Comparison of ENCODE assay signal across 8 mouse cellular contexts in genomic region chr6:72900952-72901351, GRCm38 (mm10). TPM values are rescaled to one million over a fixed set of nuclear protein-coding genes. Genes with fewer than 3 reads are reported as not detected.
DNase-seq lines count a peak whose midpoint lies in the region; ATAC-seq and TF ChIP-seq lines count a peak whose summit lies in the region.

No protein-coding gene starts in this region.

- peak overlapping the region; percentile 99 for H3K27ac ChIP-seq in lung, embryonic 15.5 days
- H3K27ac ChIP-seq in embryonic facial prominence, embryonic 11.5 days (replicated peaks; ENCODE audit: low read depth, low read length), result no peak overlapping the region
- H3K27ac ChIP-seq in intestine, embryonic 16.5 days (ENCODE audit: low read length), result peak overlapping the region; percentile 100
- H3K27ac ChIP-seq in neural tube, embryonic 15.5 days (replicated peaks), result peak overlapping the region; percentile 96
- H3K27ac ChIP-seq in thymus, adult 2 months (ENCODE audit: control insufficient read depth, insufficient read depth, low read length), result no peak overlapping the region

- peak overlapping the region; percentile 94 for H3K4me3 ChIP-seq in lung, embryonic 15.5 days
- peak overlapping the region; percentile 92; the same call in 1 of the 2 replicates for H3K4me3 ChIP-seq in embryonic facial prominence, embryonic 11.5 days (ENCODE audit: low read depth, low read length)
- peak overlapping the region; percentile 98 for H3K4me3 ChIP-seq in intestine, embryonic 16.5 days (ENCODE audit: low read length)
- H3K4me3 ChIP-seq in neural tube, embryonic 15.5 days (replicated peaks), result peak overlapping the region; percentile 90
- H3K4me3 ChIP-seq in thymus, adult 2 months (ENCODE audit: control insufficient read depth, insufficient read depth, low read length), result no peak overlapping the region

- no peak for ATAC-seq in lung, embryonic 15.5 days (ENCODE audit: borderline replicate concordance, extremely low read depth, low FRiP score, low TSS enrichment)
- ATAC-seq in embryonic facial prominence, embryonic 11.5 days (replicated peaks; ENCODE audit: insufficient number of reproducible peaks, low FRiP score, low TSS enrichment, low read depth), result no peak
- ATAC-seq in intestine, embryonic 16.5 days, result no peak
- no peak for ATAC-seq in neural tube, embryonic 15.5 days (ENCODE audit: low FRiP score)

- TF ChIP-seq CTCF in thymus, adult 2 months (IDR thresholded peaks at IDR 0.05; ENCODE audit: borderline replicate concordance, control insufficient read depth, extremely low read depth, insufficient read depth, low read length, poor library complexity), result no peak

- TF ChIP-seq POLR2A in thymus, adult 2 months (IDR thresholded peaks at IDR 0.05; ENCODE audit: control insufficient read depth, extremely low read depth, insufficient read depth, low read length, poor library complexity), result no peak

- H3K9ac ChIP-seq in lung, embryonic 15.5 days, result peak overlapping the region; percentile 99; the same call in 1 of the 2 replicates
- H3K9ac ChIP-seq in embryonic facial prominence, embryonic 11.5 days (replicated peaks; ENCODE audit: low read length), result no peak overlapping the region; the same call in none of the 2 replicates
- H3K9ac ChIP-seq in intestine, embryonic 16.5 days (ENCODE audit: low read depth, low read length), result peak overlapping the region; percentile 99; the same call in 1 of the 2 replicates
- peak overlapping the region; percentile 95; the same call in 1 of the 2 replicates for H3K9ac ChIP-seq in neural tube, embryonic 15.5 days (replicated peaks)

- no peaks in the 10 kb centered on the region for H3K9me3 ChIP-seq in lung, embryonic 15.5 days
- no peaks in the 10 kb centered on the region for H3K9me3 ChIP-seq in embryonic facial prominence, embryonic 11.5 days (replicated peaks; ENCODE audit: control insufficient read depth, low read length)
- no peaks in the 10 kb centered on the region for H3K9me3 ChIP-seq in intestine, embryonic 16.5 days (ENCODE audit: control insufficient read depth, low read length)
- no peaks in the 10 kb centered on the region for H3K9me3 ChIP-seq in neural tube, embryonic 15.5 days (replicated peaks)

- no peak for DNase-seq in lung, postnatal 10 days
- peak; percentile 28 for DNase-seq in embryonic facial prominence, embryonic 11.5 days (ENCODE audit: low spot score)
- no peak for DNase-seq in spleen, adult 12 weeks (ENCODE audit: low spot score)
- no peak for DNase-seq in thymus, adult 2 months
- DNase-seq in layer of hippocampus, adult 11-12 months (ENCODE audit: low spot score), result no peak

- 50% methylated on average over 7 of the region's 7 CpGs for WGBS in lung, embryonic 15.5 days
- 48% methylated on average over 7 of the region's 7 CpGs for WGBS in embryonic facial prominence, embryonic 11.5 days
- 57% methylated on average over 7 of the region's 7 CpGs for WGBS in intestine, embryonic 16.5 days
- WGBS in neural tube, embryonic 15.5 days, result 61% methylated on average over 7 of the region's 7 CpGs
- WGBS in thymus, adult 2 months, result 89% methylated on average over 7 of the region's 7 CpGs

- no peaks in the 10 kb centered on the region for H3K36me3 ChIP-seq in lung, embryonic 15.5 days
- no peaks in the 10 kb centered on the region for H3K36me3 ChIP-seq in embryonic facial prominence, embryonic 11.5 days (replicated peaks; ENCODE audit: control insufficient read depth, insufficient read depth, low read depth, low read length)
- H3K36me3 ChIP-seq in intestine, embryonic 16.5 days (ENCODE audit: control insufficient read depth, insufficient read depth, low read length), result no peaks in the 10 kb centered on the region
- H3K36me3 ChIP-seq in neural tube, embryonic 15.5 days, result no peaks in the 10 kb centered on the region
- H3K36me3 ChIP-seq in thymus, adult 2 months (ENCODE audit: control insufficient read depth, insufficient read depth, low read length), result no peaks in the 10 kb centered on the region

- peaks cover 34% of the 10 kb centered on the region for H3K4me1 ChIP-seq in lung, embryonic 15.5 days
- no peaks in the 10 kb centered on the region for H3K4me1 ChIP-seq in embryonic facial prominence, embryonic 11.5 days (ENCODE audit: control insufficient read depth, insufficient read depth, low read length)
- peaks cover 10% of the 10 kb centered on the region; the same call in 1 of the 2 replicates for H3K4me1 ChIP-seq in intestine, embryonic 16.5 days (ENCODE audit: control insufficient read depth, insufficient read depth, low read length)
- peaks cover 24% of the 10 kb centered on the region for H3K4me1 ChIP-seq in neural tube, embryonic 15.5 days
- peaks cover 4% of the 10 kb centered on the region; the same call in 1 of the 2 replicates for H3K4me1 ChIP-seq in thymus, adult 2 months (replicated peaks; ENCODE audit: control insufficient read depth, insufficient read depth, low read length)

- peak overlapping the region; percentile 84 for H3K4me2 ChIP-seq in lung, embryonic 15.5 days
- H3K4me2 ChIP-seq in embryonic facial prominence, embryonic 11.5 days (ENCODE audit: low read depth, low read length), result peak overlapping the region; percentile 78
- H3K4me2 ChIP-seq in intestine, embryonic 16.5 days (ENCODE audit: low read depth, low read length), result peak overlapping the region; percentile 78
- H3K4me2 ChIP-seq in neural tube, embryonic 15.5 days, result peak overlapping the region; percentile 69

- no peaks in the 10 kb centered on the region for H3K27me3 ChIP-seq in lung, embryonic 15.5 days
- no peaks in the 10 kb centered on the region for H3K27me3 ChIP-seq in embryonic facial prominence, embryonic 11.5 days (ENCODE audit: control insufficient read depth, insufficient read depth, low read length)
- no peaks in the 10 kb centered on the region for H3K27me3 ChIP-seq in intestine, embryonic 16.5 days (replicated peaks; ENCODE audit: control insufficient read depth, insufficient read depth, low read length)
- H3K27me3 ChIP-seq in neural tube, embryonic 15.5 days (replicated peaks), result no peaks in the 10 kb centered on the region
- H3K27me3 ChIP-seq in thymus, adult 2 months (ENCODE audit: control insufficient read depth, insufficient read depth, low read length), result no peaks in the 10 kb centered on the region

RNA-seq across cellular contexts. Expression of gene Kcmf1, which starts 1.2 kb away (rescaled TPM):
- 45.9 and 48.9 TPM in 2 replicates for polyA plus RNA-seq in lung, embryonic 15.5 days (2015; fragmentation: Nextera tagmentation; extraction: Ambion mirVana)
- 46.1 and 50.1 TPM in 2 replicates for polyA plus RNA-seq in embryonic facial prominence, embryonic 11.5 days (2014; fragmentation: Nextera tagmentation; extraction: Ambion mirVana)
- polyA plus RNA-seq in intestine, embryonic 16.5 days (2015; fragmentation: Nextera tagmentation; extraction: Ambion mirVana), result 23.8 and 24.6 TPM in 2 replicates
- polyA plus RNA-seq in neural tube, embryonic 15.5 days (2015; fragmentation: Nextera tagmentation; extraction: Ambion mirVana), result 36.5 and 40.9 TPM in 2 replicates
- 162 and 190 TPM in 2 replicates for polyA plus RNA-seq in thymus, adult 2 months (2012; rRNA removed)

RNA-seq across cellular contexts. Expression of gene Tmsb10, which starts 57.6 kb away (rescaled TPM):
- 2,229 and 2,599 TPM in 2 replicates for polyA plus RNA-seq in lung, embryonic 15.5 days (2015; fragmentation: Nextera tagmentation; extraction: Ambion mirVana)
- 3,323 and 3,355 TPM in 2 replicates for polyA plus RNA-seq in embryonic facial prominence, embryonic 11.5 days (2014; fragmentation: Nextera tagmentation; extraction: Ambion mirVana)
- polyA plus RNA-seq in intestine, embryonic 16.5 days (2015; fragmentation: Nextera tagmentation; extraction: Ambion mirVana), result 1,797 and 1,804 TPM in 2 replicates
- polyA plus RNA-seq in neural tube, embryonic 15.5 days (2015; fragmentation: Nextera tagmentation; extraction: Ambion mirVana), result 3,928 and 4,902 TPM in 2 replicates
- polyA plus RNA-seq in thymus, adult 2 months (2012; rRNA removed), result 177 and 186 TPM in 2 replicates

Comparison
In these comparisons a context has a peak if more than half of its experiments do, and no peak if none do; other contexts are left out.
1. H3K27ac ChIP-seq: peak in lung, embryonic 15.5 days (single experiment), intestine, embryonic 16.5 days (single experiment) and neural tube, embryonic 15.5 days (single experiment); none in embryonic facial prominence, embryonic 11.5 days (single experiment) and thymus, adult 2 months (single experiment).
2. Peak in every context shown above with its lines, with median percentiles within 50 percentile points of each other: H3K4me2 ChIP-seq.